Mouse (Mus musculus) testis, adult 2 months (tissue): ENCODE measurements around the gene Itgb7. TPM values are rescaled to one million over a fixed set of nuclear protein-coding genes. Genes with fewer than 3 reads are reported as not detected.
"Not testable (repeated sequence)": the region's sequence is repeated elsewhere in the genome, so short reads cannot be mapped to it uniquely, and the experiment has no call there.

Experiments used
- H3K27ac ChIP-seq: fragments of 200-500 bp; 2 replicates; pipeline ENCODE4 v1.5.1; 2012; ENCODE audit warnings: low read depth, low read length; ENCODE audit not compliant: control insufficient read depth, insufficient read depth
- H3K27me3 ChIP-seq: fragments of 200-500 bp; 2 replicates; pipeline ENCODE4 v1.6.1; 2012; ENCODE audit warnings: mild to moderate bottlenecking, low read length, moderate library complexity; ENCODE audit not compliant: control insufficient read depth, insufficient read depth
- H3K36me3 ChIP-seq: fragments of 200-500 bp; 2 replicates; pipeline ENCODE4 v1.6.1; 2012; ENCODE audit warnings: mild to moderate bottlenecking, low read length; ENCODE audit not compliant: control insufficient read depth, insufficient read depth
- H3K4me1 ChIP-seq: fragments of 200-500 bp; 2 replicates; pipeline ENCODE4 v1.6.1; 2012; ENCODE audit warnings: low read length; ENCODE audit not compliant: control insufficient read depth, insufficient read depth
- H3K4me3 ChIP-seq: fragments of 200-500 bp; 2 replicates; pipeline ENCODE4 v1.5.1; 2012; ENCODE audit warnings: low read depth, mild to moderate bottlenecking, low read length, moderate library complexity, mixed read lengths; ENCODE audit not compliant: control insufficient read depth
- CTCF ChIP-seq: fragments of 200-500 bp; IDR thresholded peaks from 2 replicates; pipeline ENCODE4 v1.5.1; 2012; ENCODE audit warnings: low read depth, mild to moderate bottlenecking, inconsistent platforms, low read length, moderate library complexity; ENCODE audit not compliant: control insufficient read depth, insufficient read depth, insufficient replicate concordance
- POLR2A ChIP-seq: fragments of 200-500 bp; IDR thresholded peaks from 2 replicates; pipeline ENCODE4 v1.6.1; 2012; ENCODE audit warnings: low read depth, mild to moderate bottlenecking, inconsistent platforms, low read length, moderate library complexity; ENCODE audit not compliant: control insufficient read depth
- polyA plus RNA-seq: library from polyadenylated mRNA; depleted of rRNA; stranded (reverse); fragments of >200 nt; gene quantifications from 2 replicates; pipeline ENCODE4 v1.2.3, GENCODE M21; 2012

Gene Itgb7
- polyA plus RNA-seq, 1 experiment = 0.23 TPM

- H3K4me3 ChIP-seq = no peak overlapping the region
- TF ChIP-seq CTCF (no peak), POLR2A (no peak)
- no peak overlapping the region for H3K27ac ChIP-seq
- H3K36me3 ChIP-seq = no peaks in the 10 kb centered on the region
- H3K27me3 ChIP-seq = no peaks in the 10 kb centered on the region
- H3K4me1 ChIP-seq = peaks cover 5% of the 10 kb centered on the region; the same call in 1 of the 2 replicates
These were observed 1.0 kb upstream of the Itgb7 start for GRCm38 (mm10) chr15:102232764-102233163.

GRCm38 (mm10) chr15:102230408-102231321, 1.1 kb downstream of the Itgb7 start:
- Histone ChIP-seq H3K4me3 (no peak overlapping the region), H3K4me1 (peaks cover 5% of the 10 kb centered on the region; the same call in 1 of the 2 replicates), H3K36me3 (no peaks in the 10 kb centered on the region), H3K27me3 (no peaks in the 10 kb centered on the region), H3K27ac (no peak overlapping the region)
- TF ChIP-seq POLR2A (no peak), CTCF (no peak)

GRCm38 (mm10) chr15:102225619-102226018, 6.1 kb downstream of the Itgb7 start:
- not testable (repeated sequence) for H3K36me3 ChIP-seq, H3K27me3 ChIP-seq, H3K27ac ChIP-seq, H3K4me3 ChIP-seq
- peaks cover 12% of the 10 kb centered on the region for H3K4me1 ChIP-seq

GRCm38 (mm10) chr15:102224992-102225617, 6.6 kb downstream of the Itgb7 start:
- H3K27me3 ChIP-seq = no peaks in the 10 kb centered on the region
- peaks cover 12% of the 10 kb centered on the region for H3K4me1 ChIP-seq
- no peak for TF ChIP-seq CTCF
- no peak for TF ChIP-seq POLR2A
- H3K27ac ChIP-seq = no peak overlapping the region
- peak overlapping the region; percentile 58 for H3K4me3 ChIP-seq
- H3K36me3 ChIP-seq = no peaks in the 10 kb centered on the region

GRCm38 (mm10) chr15:102224186-102224991, 7.4 kb downstream of the Itgb7 start:
- peak overlapping the region; percentile 58 for H3K4me3 ChIP-seq
- no peaks in the 10 kb centered on the region for H3K27me3 ChIP-seq
- no peak overlapping the region for H3K27ac ChIP-seq
- peak; percentile 52; the same call in 1 of the 2 replicates for TF ChIP-seq CTCF
- no peak for TF ChIP-seq POLR2A
- H3K36me3 ChIP-seq = no peaks in the 10 kb centered on the region
- H3K4me1 ChIP-seq = peaks cover 12% of the 10 kb centered on the region

GRCm38 (mm10) chr15:102222386-102222785, 9.4 kb downstream of the Itgb7 start:
- no peaks in the 10 kb centered on the region for H3K36me3 ChIP-seq
- H3K27me3 ChIP-seq = no peaks in the 10 kb centered on the region
- H3K4me1 ChIP-seq = peaks cover 12% of the 10 kb centered on the region
- H3K4me3 ChIP-seq = no peak overlapping the region
- no peak for TF ChIP-seq CTCF
- TF ChIP-seq POLR2A = no peak
- H3K27ac ChIP-seq = no peak overlapping the region

GRCm38 (mm10) chr15:102217325-102217724, 14.4 kb downstream of the Itgb7 start:
- H3K36me3 ChIP-seq = no peaks in the 10 kb centered on the region
- TF ChIP-seq POLR2A = no peak
- TF ChIP-seq CTCF = no peak
- H3K27ac ChIP-seq = no peak overlapping the region
- no peaks in the 10 kb centered on the region for H3K27me3 ChIP-seq
- no peak overlapping the region for H3K4me3 ChIP-seq
- H3K4me1 ChIP-seq = no peaks in the 10 kb centered on the region
